Mouse (Mus musculus) CD8-positive naive resting alpha-beta T cell, adult 2 months (primary cell): ENCODE results near the gene Hist3h2a.

Experiments
- DNase-seq, 2 experiments: peaks; one replicate each; pipeline ENCODE4 v3.0.0; 2022; ENCODE audit warnings: low read depth in 2 of 2, low spot score in 2 of 2

The Hist3h2a gene

GRCm38 (mm10) chr11:58968551-58968950 is 14.1 kb downstream of the Hist3h2a start:
- DNase-seq = no peak

GRCm38 (mm10) chr11:58969027-58969426 is 14.5 kb downstream of the Hist3h2a start:
- DNase-seq = no peak

- no peak for DNase-seq
These were observed 15.2 kb downstream of the Hist3h2a start for GRCm38 (mm10) chr11:58969659-58970058.

- DNase-seq = no peak
These were observed 16.5 kb downstream of the Hist3h2a start for GRCm38 (mm10) chr11:58970831-58971530.

GRCm38 (mm10) chr11:58971796-58972195 is 17.3 kb downstream of the Hist3h2a start:
- no peak for DNase-seq

GRCm38 (mm10) chr11:58974414-58974813 is 19.9 kb downstream of the Hist3h2a start:
- DNase-seq = no peak

- DNase-seq = no peak
These were observed 22.7 kb downstream of the Hist3h2a start for GRCm38 (mm10) chr11:58977150-58977549.

GRCm38 (mm10) chr11:58977607-58978026 is 23.1 kb downstream of the Hist3h2a start:
- peak in 1 of 2 experiments; percentile 16 for DNase-seq

GRCm38 (mm10) chr11:58978027-58978705 is 23.7 kb downstream of the Hist3h2a start, which contains the start of gene Trim11:
TSS of gene Trim11 (plus strand) at chr11:58978093.
- peak; percentile 50 to 58 for DNase-seq

GRCm38 (mm10) chr11:58978706-58979030 is 24.2 kb downstream of the Hist3h2a start:
- DNase-seq = no peak

GRCm38 (mm10) chr11:58979183-58979582 is 24.7 kb downstream of the Hist3h2a start:
- no peak for DNase-seq

GRCm38 (mm10) chr11:58979661-58980060 is 25.2 kb downstream of the Hist3h2a start:
- no peak for DNase-seq

- no peak for DNase-seq
These were observed 26.0 kb downstream of the Hist3h2a start for GRCm38 (mm10) chr11:58980381-58980990.

GRCm38 (mm10) chr11:58981541-58982447 is 27.3 kb downstream of the Hist3h2a start:
- DNase-seq = peak; percentile 55 to 74

- DNase-seq = no peak
These were observed 28.1 kb downstream of the Hist3h2a start for GRCm38 (mm10) chr11:58982471-58983097.

GRCm38 (mm10) chr11:58983691-58984341 is 29.3 kb downstream of the Hist3h2a start:
- no peak for DNase-seq

GRCm38 (mm10) chr11:58984657-58985056 is 30.2 kb downstream of the Hist3h2a start:
- no peak for DNase-seq

- DNase-seq = no peak
These were observed 30.9 kb downstream of the Hist3h2a start for GRCm38 (mm10) chr11:58985299-58985917.

- no peak for DNase-seq
These were observed 34.7 kb downstream of the Hist3h2a start for GRCm38 (mm10) chr11:58989166-58989565.

- DNase-seq = no peak
These were observed 35.7 kb downstream of the Hist3h2a start for GRCm38 (mm10) chr11:58990141-58990540.
